Mouse (Mus musculus) kidney, adult 11 months (tissue): ENCODE measurements around the gene Gm17654.
"Not testable (repeated sequence)": the region's sequence is repeated elsewhere in the genome, so short reads cannot be mapped to it uniquely, and the experiment has no call there.

Source experiments
- DNase-seq: peaks from one replicate; pipeline ENCODE4 v3.0.0; 2022

The Gm17654 gene

DNA sequence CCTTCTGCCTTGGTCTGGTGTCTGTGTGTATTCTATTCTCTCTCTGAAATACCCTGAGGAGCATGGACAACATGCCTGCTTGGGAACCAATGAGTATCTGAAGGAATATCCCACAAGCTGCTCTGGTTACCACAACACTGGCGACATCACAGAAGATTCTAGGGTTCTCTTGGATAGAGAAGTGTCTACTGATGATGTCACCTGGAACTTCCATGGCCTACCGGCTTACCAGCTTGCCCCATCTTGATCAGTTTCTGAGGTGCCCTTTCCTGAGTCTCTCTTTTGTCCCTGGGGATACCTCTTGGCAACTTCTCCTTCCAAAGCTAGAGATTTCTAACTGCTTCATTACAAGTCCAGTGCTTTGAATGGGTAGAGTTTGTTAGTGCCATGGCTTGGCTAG lies at the start of gene Gm17654:
Gene Gm17654 (minus strand): TSS at position 101 of the 400 bp plus-strand sequence.
- not testable (repeated sequence) for DNase-seq

DNA sequence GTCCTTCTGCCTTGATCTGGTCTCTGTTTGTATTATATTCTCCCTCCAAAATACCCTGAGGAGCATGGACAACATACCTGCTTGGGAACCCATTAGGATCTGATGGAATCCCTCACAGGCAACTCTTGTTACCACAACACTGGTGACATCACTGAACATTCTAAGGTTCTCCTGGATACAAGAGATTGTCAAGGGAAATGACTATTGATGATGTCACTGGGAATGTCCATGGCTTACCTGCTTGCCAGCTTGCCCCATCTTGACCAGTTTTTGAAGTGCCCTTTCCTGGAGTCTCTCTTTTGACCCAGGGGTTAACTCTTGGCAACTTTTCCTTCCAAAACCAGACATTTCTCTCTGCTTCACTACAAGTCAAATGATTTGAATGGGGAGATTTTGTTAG lies 29.0 kb upstream of the Gm17654 start, which contains the start of gene Gm10375:
Gene Gm10375 (minus strand): TSS at position 101 of the 400 bp plus-strand sequence.
- DNase-seq = not testable (repeated sequence)

DNA sequence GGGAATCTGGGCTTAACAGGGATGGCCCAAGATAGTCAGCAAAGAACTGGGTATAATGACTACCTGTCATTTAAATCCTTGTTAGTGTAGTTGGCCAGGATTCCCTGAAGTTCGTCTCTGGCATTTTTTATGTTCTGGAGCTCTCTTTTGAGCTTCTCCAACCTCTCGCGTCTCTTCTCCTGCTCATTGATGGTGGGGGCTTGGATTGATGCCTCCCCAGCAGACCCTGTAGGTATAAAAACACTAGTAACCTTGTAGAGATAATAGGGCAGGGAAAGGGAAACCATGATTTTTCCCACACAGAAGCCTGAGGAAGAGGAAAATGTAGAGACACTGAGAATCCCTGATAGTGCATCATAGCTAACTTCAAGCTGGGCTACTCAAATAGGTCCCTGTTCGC lies 977 bp downstream of the Gm17654 start:
- not testable (repeated sequence) for DNase-seq

DNA sequence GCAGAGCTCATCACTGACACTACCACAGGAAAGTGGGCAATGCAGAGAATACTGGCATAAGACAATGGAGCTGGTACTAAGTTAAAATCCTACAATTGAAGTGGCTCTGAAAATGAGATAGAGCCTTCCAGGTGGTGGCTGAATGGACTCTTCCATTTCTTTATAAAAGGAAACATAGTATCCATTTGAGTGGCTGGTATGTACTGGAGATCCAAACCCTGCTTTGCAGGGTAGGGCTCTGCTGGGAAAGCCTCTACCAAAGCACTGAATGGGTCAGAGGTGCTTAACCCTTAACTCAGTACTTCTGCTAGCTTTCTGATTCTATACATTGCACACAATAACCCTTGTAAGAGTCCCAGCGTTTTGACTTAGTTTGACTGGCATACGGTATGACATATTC lies 26.7 kb downstream of the Gm17654 start:
- not testable (repeated sequence) for DNase-seq

DNA sequence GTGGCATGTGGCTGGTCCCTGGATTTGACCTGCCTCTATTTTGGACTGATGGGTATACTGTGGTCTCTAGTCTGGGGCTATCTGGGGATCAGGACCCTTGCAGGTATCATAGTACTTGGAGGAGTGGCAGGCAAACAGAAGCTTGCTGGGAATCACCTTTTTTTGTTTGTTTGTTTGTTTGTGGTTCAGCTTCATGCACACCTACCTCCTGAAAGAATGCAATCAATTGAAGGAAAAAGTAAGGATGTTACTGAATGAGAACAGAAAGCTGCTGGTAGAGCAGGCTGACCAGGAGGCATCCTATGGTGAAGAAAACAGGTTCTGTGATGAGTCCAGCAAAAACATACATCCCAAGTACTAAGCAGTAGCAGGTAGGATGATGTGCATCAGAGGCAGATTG lies 32.7 kb downstream of the Gm17654 start:
- not testable (repeated sequence) for DNase-seq

DNA sequence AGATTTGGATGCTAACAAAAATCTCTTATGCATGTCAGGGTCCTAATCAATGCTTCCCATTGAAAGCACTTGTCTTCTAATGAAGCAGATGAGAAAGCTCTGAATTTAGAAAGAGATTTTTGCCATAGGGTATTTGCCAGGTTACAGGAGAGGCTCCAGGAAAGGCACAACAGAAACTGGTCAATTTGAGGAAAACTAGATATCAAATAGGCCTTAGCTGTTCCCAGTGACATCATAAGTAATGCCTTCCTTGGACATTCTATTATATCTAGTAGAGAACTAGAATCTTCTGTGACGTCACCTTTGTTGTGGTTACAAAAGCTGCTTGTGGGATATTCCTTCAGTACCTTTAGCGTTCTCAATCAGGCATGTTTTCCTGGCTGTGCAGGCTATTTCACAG lies 35.7 kb downstream of the Gm17654 start, which contains the start of gene Gm5799:
Gene Gm5799 (plus strand): TSS at position 301 of the 400 bp plus-strand sequence.
- not testable (repeated sequence) for DNase-seq

DNA sequence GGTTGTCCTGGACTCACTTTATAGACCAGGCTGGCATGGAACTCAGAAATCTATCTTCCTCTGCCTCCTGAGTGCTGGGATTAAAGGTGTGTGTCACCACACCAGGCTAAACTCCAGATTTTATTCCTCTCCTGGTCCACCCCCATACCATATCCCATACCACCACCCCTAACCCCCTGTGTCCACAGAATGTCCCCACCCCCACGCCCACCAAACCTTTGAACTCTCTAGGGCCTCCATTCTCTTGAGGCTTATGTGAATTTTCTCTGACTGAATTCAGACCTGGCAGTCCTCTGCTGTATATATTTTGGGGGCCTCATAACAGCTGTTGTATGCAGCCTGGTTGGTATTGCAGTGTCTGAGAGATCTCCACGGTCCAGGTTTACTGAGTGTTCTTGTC lies 40.8 kb downstream of the Gm17654 start:
- DNase-seq = not testable (repeated sequence)

DNA sequence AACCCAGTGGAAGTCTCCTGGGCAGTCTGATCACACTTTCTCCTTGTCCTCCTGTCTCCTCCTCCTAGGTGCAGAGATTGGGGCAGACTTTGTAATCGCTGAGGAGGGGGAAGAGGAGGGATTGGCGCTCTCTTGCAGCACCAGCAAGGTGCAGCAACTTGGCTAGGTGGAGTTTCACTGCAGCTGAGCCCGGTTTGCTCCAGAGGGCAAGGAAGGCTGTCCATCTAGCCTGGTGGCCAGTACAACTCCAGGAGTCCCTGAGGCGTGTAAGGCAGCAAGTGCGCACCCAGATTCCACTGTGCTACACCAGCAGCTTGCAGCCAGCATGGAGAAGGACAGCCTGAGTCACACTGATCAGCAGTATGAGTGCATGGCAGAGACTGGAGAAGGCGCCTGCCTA lies 46.6 kb downstream of the Gm17654 start:
- peak; percentile 67 for DNase-seq

DNA sequence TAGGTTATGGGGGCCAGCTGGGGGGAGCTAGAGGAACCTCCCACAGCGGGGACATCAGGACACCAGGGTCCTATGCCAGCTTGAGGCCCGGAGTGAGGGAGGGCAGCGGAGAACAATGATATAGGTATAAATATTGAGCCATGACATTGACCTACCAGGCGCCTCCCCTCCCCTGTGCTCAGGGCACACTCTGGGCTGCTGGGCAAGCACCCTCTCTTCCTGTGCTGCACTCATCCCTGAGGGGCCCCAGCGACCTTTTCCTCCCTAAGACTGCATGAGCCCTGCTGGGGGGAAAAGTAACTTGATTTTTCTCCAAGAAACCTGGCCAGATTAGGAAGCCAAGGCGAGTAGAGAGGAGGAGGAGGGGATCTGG lies 46.9 kb downstream of the Gm17654 start:
- not testable (repeated sequence) for DNase-seq

DNA sequence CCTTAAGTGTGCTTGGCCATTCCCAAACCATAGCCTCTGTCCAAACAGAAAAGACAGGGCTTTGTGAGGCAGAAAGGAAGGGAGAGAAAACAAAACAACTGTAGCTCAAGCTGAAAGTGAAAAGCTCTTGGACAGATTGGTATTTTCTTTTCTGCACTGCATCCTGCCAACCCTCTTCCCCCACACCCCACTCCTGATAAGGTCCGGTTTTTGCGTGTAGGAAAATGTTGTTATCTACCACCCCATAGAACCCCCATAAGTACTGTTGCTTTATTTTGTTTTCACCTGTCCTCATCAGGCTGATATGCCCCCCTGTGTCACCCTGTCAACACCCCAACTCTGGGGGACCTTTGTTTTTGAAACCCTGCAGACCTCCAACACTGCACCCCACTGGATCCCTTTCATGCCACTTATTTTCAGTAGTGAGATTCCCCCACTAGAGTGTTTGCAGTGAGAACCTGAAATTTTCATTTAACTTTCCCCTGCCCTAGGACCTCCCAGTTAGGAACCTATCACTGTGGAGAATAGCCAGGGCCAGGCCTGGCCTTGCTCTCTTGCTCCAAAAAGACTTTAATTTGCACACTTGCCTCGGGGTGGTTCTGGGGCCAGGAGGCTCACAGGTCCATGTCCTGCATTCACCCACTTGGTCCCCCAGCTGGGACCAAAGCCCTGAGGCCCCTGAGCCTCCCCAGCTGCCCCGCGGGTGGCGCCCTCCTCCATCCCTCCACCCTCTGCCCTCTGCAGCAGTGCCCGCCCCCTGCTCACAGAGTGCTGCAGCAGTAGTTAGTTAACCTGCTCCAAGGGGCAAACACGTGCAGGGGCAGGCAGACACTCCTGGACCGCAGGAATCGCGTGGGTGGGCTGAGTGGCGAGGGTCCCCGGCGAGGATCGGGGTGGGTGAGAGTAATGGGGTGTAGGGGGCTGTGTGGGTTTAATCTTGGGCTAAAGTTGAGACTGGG lies 47.6 kb downstream of the Gm17654 start:
- DNase-seq = peak; percentile 11
